Mouse (Mus musculus) C2C12 (cell line): ENCODE measurements around the gene Lin28a.

Experiments
- CEBPB ChIP-seq: IDR thresholded peaks from one replicate; pipeline ENCODE4 v1.6.1; 2011; ENCODE audit warnings: low read depth, mild to moderate bottlenecking, control low read depth, moderate library complexity
- CTCF ChIP-seq: IDR thresholded peaks from one replicate; pipeline ENCODE4 v1.5.1; 2011; ENCODE audit not compliant: control insufficient read depth, insufficient read depth, insufficient read length
- FOSL1 ChIP-seq: IDR thresholded peaks from one replicate; pipeline ENCODE4 v1.8.0; 2011; ENCODE audit warnings: mild to moderate bottlenecking, low read length; ENCODE audit not compliant: poor library complexity, insufficient read depth, severe bottlenecking
- MAX ChIP-seq: IDR thresholded peaks from one replicate; pipeline ENCODE4 v1.6.1; 2011; ENCODE audit warnings: mild to moderate bottlenecking, control low read depth
- MYOD1 ChIP-seq: IDR thresholded peaks from one replicate; pipeline ENCODE4 v1.6.1; 2011; ENCODE audit warnings: low read depth; ENCODE audit not compliant: control insufficient read depth, insufficient read length
- MYOG ChIP-seq: IDR thresholded peaks from one replicate; pipeline ENCODE4 v1.6.1; 2011; ENCODE audit not compliant: control insufficient read depth, insufficient read length; ENCODE audit errors: extremely low read depth
- USF1 ChIP-seq: IDR thresholded peaks from one replicate; pipeline ENCODE4 v1.6.1; 2011; ENCODE audit warnings: low read depth, mild to moderate bottlenecking, control low read depth, moderate library complexity

DNA sequence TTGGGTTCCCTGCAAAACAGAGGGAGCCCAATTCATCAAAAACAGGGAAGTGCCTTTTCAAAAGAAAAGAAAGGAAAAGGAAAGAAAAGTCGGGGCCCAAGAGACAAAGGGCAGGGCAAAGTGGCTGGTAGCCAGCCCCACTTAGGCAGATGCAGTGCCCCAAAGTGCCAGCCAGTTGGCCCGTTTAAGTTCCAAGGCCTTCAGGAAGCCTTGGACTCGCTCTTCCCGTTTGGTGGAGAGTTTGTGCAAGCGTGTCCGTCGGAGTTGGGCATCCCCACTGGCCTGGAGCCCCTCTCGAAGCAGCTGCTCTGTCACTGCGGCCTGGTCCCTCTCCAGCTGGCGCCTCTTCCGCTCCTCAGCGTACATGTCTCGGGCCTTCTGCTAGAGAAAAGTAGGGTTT, 47.8 kb downstream of the Lin28a start:
- no peak for TF ChIP-seq CTCF
- TF ChIP-seq CEBPB: no peak
- no peak for TF ChIP-seq MAX
- TF ChIP-seq USF1: no peak
- TF ChIP-seq MYOG: no peak
- TF ChIP-seq MYOD1: no peak
- no peak for TF ChIP-seq FOSL1
